In the genomic region with DNA sequence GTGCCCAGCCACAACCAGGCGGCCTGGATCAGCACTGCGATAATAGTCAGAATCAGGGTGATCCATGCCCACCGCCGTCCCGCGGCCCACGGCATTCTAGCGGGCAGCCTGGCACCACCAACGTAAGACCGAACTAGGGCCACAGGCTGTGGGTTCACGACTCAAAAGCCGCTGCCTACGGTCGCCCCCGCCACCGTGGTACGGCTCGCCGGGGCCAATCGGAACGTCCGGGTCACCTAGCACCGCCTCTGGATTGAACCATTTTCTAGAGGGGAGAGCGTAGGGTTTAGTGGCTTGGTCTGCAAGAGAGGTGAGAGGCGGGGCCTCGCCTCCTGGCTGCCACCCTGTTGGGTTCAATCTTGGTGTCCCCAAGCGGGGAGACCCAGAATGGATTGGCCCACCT, we compare ENCODE assay signal across 1 mouse cellular context.
TF ChIP-seq lines count a peak whose summit lies in the region.

No protein-coding gene starts in this region.

TF ChIP-seq in myocyte, 11 proteins besides CTCF, POLR2A, EP300 and RAD21:
- TF ChIP-seq MAX (IDR thresholded peaks at IDR 0.05; ENCODE audit: low read depth) (no peak), POLR2AphosphoS2 (IDR thresholded peaks at IDR 0.05; ENCODE audit: insufficient read length, low read depth) (peak; percentile 99)
TF ChIP-seq in myocyte: peak in this region for 1.
